Comparison of ENCODE assay signal across 17 mouse cellular contexts in genomic region chr17:87332887-87333286, GRCm38 (mm10). TPM values are rescaled to one million over a fixed set of nuclear protein-coding genes. Genes with fewer than 3 reads are reported as not detected.
DNase-seq lines count a peak whose midpoint lies in the region; ATAC-seq lines count a peak whose summit lies in the region.
"Had no signal": no experiment of that assay in that cellular context is flagged by ENCODE, and none has a peak within 500 bp of the region (broad histone marks: within the 10 kb centered on the region; RNA-seq: fewer than 3 reads in every experiment).

No protein-coding gene starts in this region.

- H3K4me2 ChIP-seq in neural tube, embryonic 13.5 days = no peak overlapping the region
- H3K4me2 ChIP-seq in neural tube, embryonic 14.5 days (ENCODE audit: low read depth, low read length) = no peak overlapping the region
- H3K4me2 ChIP-seq: heart, embryonic 12.5 days; kidney, embryonic 15.5 days had no signal

- WGBS in heart, embryonic 10.5 days = 77% methylated on average over 6 of the region's 6 CpGs
- 82% methylated on average over 6 of the region's 6 CpGs for WGBS in neural tube, embryonic 13.5 days
- 87% methylated on average over 6 of the region's 6 CpGs for WGBS in neural tube, embryonic 14.5 days

- peak overlapping the region; percentile 42; the same call in 1 of the 2 replicates for H3K27ac ChIP-seq in heart, embryonic 10.5 days
- H3K27ac ChIP-seq in neural tube, embryonic 13.5 days (replicated peaks) = peak overlapping the region; percentile 90
- H3K27ac ChIP-seq in neural tube, embryonic 14.5 days (ENCODE audit: low read depth, low read length) = peak overlapping the region; percentile 88
- H3K27ac ChIP-seq: kidney, embryonic 15.5 days had no signal

- ATAC-seq in neural tube, embryonic 13.5 days (ENCODE audit: low read depth) = no peak
- no peak for ATAC-seq in neural tube, embryonic 14.5 days (ENCODE audit: low read depth)
- ATAC-seq: forebrain, embryonic 13.5 days; intestine, postnatal 0 days; liver, postnatal 0 days; midbrain, embryonic 13.5 days had no signal

- H3K4me3 ChIP-seq in heart, embryonic 10.5 days = no peak overlapping the region
- H3K4me3 ChIP-seq in neural tube, embryonic 13.5 days = no peak overlapping the region
- H3K4me3 ChIP-seq in neural tube, embryonic 14.5 days (ENCODE audit: low read depth, low read length) = no peak overlapping the region
- H3K4me3 ChIP-seq: forebrain, embryonic 13.5 days; heart, embryonic 12.5 days; kidney, embryonic 15.5 days; midbrain, embryonic 13.5 days had no signal

- peaks cover 28% of the 10 kb centered on the region; the same call in 1 of the 2 replicates for H3K27me3 ChIP-seq in heart, embryonic 10.5 days (ENCODE audit: insufficient read depth, poor library complexity, severe bottlenecking)
- H3K27me3 ChIP-seq in neural tube, embryonic 13.5 days = no peaks in the 10 kb centered on the region
- no peaks in the 10 kb centered on the region for H3K27me3 ChIP-seq in neural tube, embryonic 14.5 days (ENCODE audit: control insufficient read depth, insufficient read depth, low read length)
- H3K27me3 ChIP-seq: forebrain, embryonic 13.5 days had no signal

- peaks cover 46% of the 10 kb centered on the region for H3K4me1 ChIP-seq in heart, embryonic 10.5 days
- H3K4me1 ChIP-seq in neural tube, embryonic 13.5 days (replicated peaks) = peaks cover 43% of the 10 kb centered on the region
- peaks cover 31% of the 10 kb centered on the region for H3K4me1 ChIP-seq in neural tube, embryonic 14.5 days (ENCODE audit: control insufficient read depth, insufficient read depth, low read length)

- H3K36me3 ChIP-seq in heart, embryonic 10.5 days = 0 out of 2 replicates have a peak, but pooled peaks cover 2% of the 10 kb centered on the region
- H3K36me3 ChIP-seq in neural tube, embryonic 13.5 days = no peaks in the 10 kb centered on the region
- H3K36me3 ChIP-seq in neural tube, embryonic 14.5 days (ENCODE audit: control insufficient read depth, insufficient read depth, low read length) = no peaks in the 10 kb centered on the region
- H3K36me3 ChIP-seq: heart, embryonic 12.5 days; kidney, embryonic 15.5 days; midbrain, embryonic 13.5 days had no signal

- DNase-seq in heart, embryonic 10.5 days (ENCODE audit: low spot score) = no peak
- DNase-seq in heart, postnatal 36 days = no peak
- no peak for DNase-seq in neural tube, embryonic 10.5 days (ENCODE audit: extremely low spot score, low spot score)
- no peak for DNase-seq in adrenal gland, adult 8-10 months
- DNase-seq in thymus, adult 18-20 months = no peak
- DNase-seq: heart, postnatal 14 days; left cerebral cortex, postnatal 4 days; liver; liver, postnatal 0 days; lung, postnatal 10 days had no signal

- H3K9ac ChIP-seq in neural tube, embryonic 13.5 days = no peak overlapping the region
- no peak overlapping the region for H3K9ac ChIP-seq in neural tube, embryonic 14.5 days (replicated peaks; ENCODE audit: low read depth, low read length)
- H3K9ac ChIP-seq: forebrain, embryonic 13.5 days; heart, embryonic 12.5 days; kidney, embryonic 15.5 days; liver, postnatal 0 days; midbrain, embryonic 13.5 days had no signal

- intact Hi-C loops in heart, postnatal 36 days (cut with DNase I) = no loop called here

- H3K9me3 ChIP-seq in heart, embryonic 10.5 days = no peaks in the 10 kb centered on the region
- no peaks in the 10 kb centered on the region for H3K9me3 ChIP-seq in neural tube, embryonic 13.5 days
- H3K9me3 ChIP-seq in neural tube, embryonic 14.5 days (ENCODE audit: control insufficient read depth, low read length) = no peaks in the 10 kb centered on the region
- H3K9me3 ChIP-seq: forebrain, embryonic 13.5 days; heart, embryonic 12.5 days; kidney, embryonic 15.5 days; midbrain, embryonic 13.5 days had no signal

RNA-seq across cellular contexts. Expression of gene Ttc7, which starts 50.2 kb away (rescaled TPM):
- polyA plus RNA-seq in heart, embryonic 10.5 days (2016; fragmentation: Nextera tagmentation; extraction: Ambion mirVana) = 2.8 and 4.7 TPM in 2 replicates
- total RNA-seq in heart, postnatal 36 days (2021) = 10 to 100 TPM; 14.7 to 16.7 TPM
- polyA plus RNA-seq in neural tube, embryonic 13.5 days (2015; fragmentation: Nextera tagmentation; extraction: Ambion mirVana) = 4.0 and 4.9 TPM in 2 replicates
- polyA plus RNA-seq in neural tube, embryonic 14.5 days (2014; fragmentation: Nextera tagmentation; extraction: Ambion mirVana) = 6.7 and 7.2 TPM in 2 replicates
- total RNA-seq in adrenal gland, adult 8-10 months (2022) = 10 to 100 TPM; 13.5 to 18.6 (median 15.2) TPM
